Mouse (Mus musculus) gonadal fat pad, adult 2 months (tissue): Measurements from ENCODE around the gene Plekha7. TPM values are rescaled to one million over a fixed set of nuclear protein-coding genes. Genes with fewer than 3 reads are reported as not detected.

Source experiments
- DNase-seq: peaks from one replicate; pipeline ENCODE4 v3.0.0-alpha.2; 2012; ENCODE audit warnings: low read depth
- polyA plus RNA-seq: library from polyadenylated mRNA; depleted of rRNA; stranded (reverse); fragments of >200 nt; gene quantifications from 2 replicates; pipeline ENCODE4 v1.2.3, GENCODE M21; 2012

Gene Plekha7
- polyA plus RNA-seq, 1 experiment = 11.2 TPM

GRCm38 (mm10) chr7:116288996-116289395 lies 19.2 kb downstream of the Plekha7 start:
- DNase-seq = no peak

GRCm38 (mm10) chr7:116287959-116288358 lies 20.2 kb downstream of the Plekha7 start:
- DNase-seq = no peak

- no peak for DNase-seq
Observed at GRCm38 (mm10) chr7:116286611-116287355, 21.4 kb downstream of the Plekha7 start.

GRCm38 (mm10) chr7:116286173-116286572 lies 22.0 kb downstream of the Plekha7 start:
- DNase-seq = no peak

GRCm38 (mm10) chr7:116285216-116285615 lies 23.0 kb downstream of the Plekha7 start:
- no peak for DNase-seq

GRCm38 (mm10) chr7:116282755-116283154 lies 25.4 kb downstream of the Plekha7 start:
- DNase-seq = no peak

- DNase-seq = no peak
Observed at GRCm38 (mm10) chr7:116280126-116280525, 28.1 kb downstream of the Plekha7 start.

- DNase-seq = peak; percentile 91
Observed at GRCm38 (mm10) chr7:116278280-116278679, 29.9 kb downstream of the Plekha7 start.

- DNase-seq = no peak
Observed at GRCm38 (mm10) chr7:116276315-116276714, 31.9 kb downstream of the Plekha7 start.

- DNase-seq = no peak
Observed at GRCm38 (mm10) chr7:116273111-116273510, 35.1 kb downstream of the Plekha7 start.

GRCm38 (mm10) chr7:116269501-116269995 lies 38.6 kb downstream of the Plekha7 start:
- no peak for DNase-seq

- no peak for DNase-seq
Observed at GRCm38 (mm10) chr7:116268113-116268926, 39.9 kb downstream of the Plekha7 start.

- no peak for DNase-seq
Observed at GRCm38 (mm10) chr7:116263281-116263680, 44.9 kb downstream of the Plekha7 start.

- DNase-seq = no peak
Observed at GRCm38 (mm10) chr7:116262508-116262907, 45.7 kb downstream of the Plekha7 start.

GRCm38 (mm10) chr7:116262101-116262500 lies 46.1 kb downstream of the Plekha7 start:
- DNase-seq = no peak

GRCm38 (mm10) chr7:116260826-116261615 lies 47.2 kb downstream of the Plekha7 start:
- no peak for DNase-seq

GRCm38 (mm10) chr7:116258464-116259185 lies 49.6 kb downstream of the Plekha7 start:
- no peak for DNase-seq

GRCm38 (mm10) chr7:116257953-116258352 lies 50.2 kb downstream of the Plekha7 start:
- DNase-seq = no peak

- DNase-seq = no peak
Observed at GRCm38 (mm10) chr7:116255664-116256063, 52.5 kb downstream of the Plekha7 start.

GRCm38 (mm10) chr7:116254660-116255059 lies 53.5 kb downstream of the Plekha7 start:
- no peak for DNase-seq

- DNase-seq = no peak
Observed at GRCm38 (mm10) chr7:116252470-116252869, 55.7 kb downstream of the Plekha7 start.
